Mouse (Mus musculus) mesoderm, embryonic 11.5 days (tissue): Measurements from ENCODE around the gene Prkd3.

Experiments
- DNase-seq: peaks from one replicate; pipeline ENCODE4 v3.0.0-alpha.2; 2012; ENCODE audit warnings: low read depth, low spot score

Gene Prkd3

DNA sequence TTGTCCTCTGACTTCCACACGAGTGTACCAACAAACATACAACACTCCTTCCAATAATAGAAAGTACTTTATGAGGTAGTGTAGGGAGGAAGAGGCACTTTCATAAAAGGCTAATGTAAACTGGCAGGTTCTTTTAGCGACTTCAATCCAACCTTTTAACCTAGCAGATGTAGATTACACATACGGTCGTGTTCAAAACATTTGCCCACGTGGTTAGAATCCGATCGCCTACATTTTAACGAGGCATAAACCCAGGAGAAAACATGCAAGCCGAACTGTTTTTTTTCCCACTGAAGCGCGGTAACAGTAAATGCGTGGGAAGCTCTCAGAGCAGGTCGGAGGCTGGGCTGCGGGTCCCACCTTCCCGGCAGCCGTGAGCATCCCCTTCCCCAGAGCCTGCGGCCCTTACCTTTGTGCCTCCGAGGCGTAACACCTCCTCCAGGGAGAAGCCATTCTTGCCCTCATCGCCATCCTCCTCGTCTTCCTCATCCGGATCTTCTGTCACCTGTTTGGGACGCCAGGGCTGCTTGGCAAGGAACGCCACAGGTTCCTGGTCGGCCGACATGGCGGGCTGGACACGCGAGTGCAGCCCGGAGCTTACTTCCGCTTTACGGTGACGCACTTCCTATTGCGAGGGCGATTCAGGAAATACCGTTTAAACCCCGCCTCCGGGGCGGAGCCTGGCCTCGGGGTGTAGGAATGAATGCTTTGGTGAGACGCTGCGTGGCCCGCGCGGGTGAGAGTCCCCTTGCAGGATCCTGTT lies 84.0 kb downstream of the Prkd3 start, which contains the start of the genes Cebpz and Ndufaf7:
Gene Cebpz, minus strand, starts transcription at position 601 of the 763 bp plus-strand sequence.
Gene Ndufaf7, plus strand, starts transcription at position 671 of the 763 bp plus-strand sequence.
- peak; percentile 99 for DNase-seq

DNA sequence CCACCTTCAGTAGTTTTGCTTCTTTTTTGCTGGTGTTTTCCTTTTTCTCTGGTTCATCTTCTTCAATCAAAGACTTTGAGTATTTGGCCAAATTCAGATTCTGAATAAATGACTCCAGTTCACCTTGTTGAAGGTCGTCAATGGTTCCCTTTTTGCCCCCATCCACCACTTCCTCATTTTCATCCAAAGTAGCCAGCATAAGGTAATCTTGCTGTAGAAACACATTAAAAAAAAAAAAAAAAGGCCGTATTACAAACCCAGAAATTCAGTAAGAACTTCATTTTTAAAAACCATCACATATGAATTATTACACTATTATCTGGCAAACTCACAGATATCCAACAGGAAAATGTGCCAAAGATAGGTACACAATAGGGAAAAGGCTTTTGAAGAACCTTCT lies 84.8 kb downstream of the Prkd3 start:
- DNase-seq: no peak

DNA sequence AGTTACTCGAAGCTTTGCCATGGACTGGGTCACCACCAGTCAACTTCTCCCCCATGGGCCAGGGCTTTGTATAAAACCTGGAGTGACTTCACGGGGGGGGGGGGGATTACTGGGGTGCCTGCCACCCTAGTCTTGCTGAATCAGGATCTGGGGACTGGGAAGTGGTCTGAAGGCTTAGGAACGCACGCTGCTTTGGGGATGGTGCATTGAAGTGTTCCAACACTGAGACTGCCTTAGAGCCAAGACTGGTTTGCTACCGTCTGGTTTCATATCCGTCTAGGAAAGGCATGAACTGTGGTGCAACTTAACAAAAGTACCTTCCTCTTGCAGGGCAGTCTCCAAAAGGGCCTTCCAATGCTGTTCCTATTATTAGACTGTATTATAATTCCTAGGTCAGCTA lies 102.9 kb downstream of the Prkd3 start:
- no peak for DNase-seq

DNA sequence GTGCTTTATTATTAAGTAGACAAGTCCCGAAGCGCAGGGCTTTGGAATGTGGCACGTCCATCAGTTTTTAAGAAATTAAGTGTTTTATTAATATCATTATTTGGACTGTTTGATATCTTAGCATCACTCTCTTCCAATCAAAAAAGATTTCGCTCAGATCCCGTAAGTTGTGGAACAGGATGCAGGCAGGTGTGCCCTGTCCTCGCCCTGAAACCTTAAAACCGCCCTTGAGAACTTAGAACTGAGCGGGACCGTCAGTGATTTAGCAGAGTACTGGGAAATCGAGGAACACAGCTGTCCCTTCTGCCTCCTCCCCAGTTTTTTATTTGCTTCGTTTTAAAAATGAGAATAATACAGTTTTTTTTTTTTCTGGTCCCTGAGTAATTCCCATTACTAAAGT lies 103.7 kb downstream of the Prkd3 start:
- DNase-seq: no peak

DNA sequence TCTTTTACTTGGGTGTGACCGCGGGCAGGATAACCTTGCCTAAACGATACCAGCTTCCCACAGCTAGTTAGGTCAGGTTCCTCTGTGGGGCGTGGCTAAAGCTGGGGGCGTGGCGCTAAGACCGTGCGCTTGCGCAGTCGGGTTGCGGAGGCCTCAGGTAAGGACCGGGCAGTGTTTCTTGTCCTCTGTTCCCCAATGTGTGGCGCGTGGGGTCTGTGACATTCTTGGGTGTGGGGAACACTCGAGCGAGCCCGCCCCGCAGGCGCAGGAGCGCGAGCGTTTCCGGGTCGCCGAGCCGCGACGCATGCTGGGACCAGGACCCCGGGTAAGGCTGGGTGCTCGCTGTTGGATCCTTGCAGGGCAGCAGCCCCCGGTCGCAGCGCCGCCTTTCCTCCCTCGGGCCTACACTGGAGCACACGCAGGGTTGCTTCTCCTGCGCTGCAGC lies 104.2 kb downstream of the Prkd3 start, which contains the start of gene Cebpzos:
Gene Cebpzos, plus strand, starts transcription at position 132 of the 445 bp plus-strand sequence.
- DNase-seq: peak; percentile 90

DNA sequence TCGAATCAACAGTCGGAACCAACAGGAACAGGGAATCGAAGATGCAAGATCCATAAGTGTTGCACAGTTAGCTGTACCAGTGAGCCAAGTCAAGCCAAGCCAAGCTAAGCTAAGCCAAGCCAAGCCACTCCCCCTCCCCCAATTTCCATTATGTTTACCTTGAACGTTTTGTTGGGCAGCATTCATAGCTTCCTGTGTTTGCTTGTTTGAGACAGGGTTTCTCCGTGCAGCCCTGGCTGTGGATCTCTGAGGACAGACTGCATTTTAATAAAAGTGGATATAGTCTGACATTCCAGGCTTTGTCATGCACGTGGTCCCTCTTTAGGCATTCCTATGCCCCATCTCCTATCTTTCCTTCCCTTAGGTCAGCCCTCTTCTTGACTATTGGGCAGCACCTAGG lies 104.8 kb downstream of the Prkd3 start:
- DNase-seq: no peak

DNA sequence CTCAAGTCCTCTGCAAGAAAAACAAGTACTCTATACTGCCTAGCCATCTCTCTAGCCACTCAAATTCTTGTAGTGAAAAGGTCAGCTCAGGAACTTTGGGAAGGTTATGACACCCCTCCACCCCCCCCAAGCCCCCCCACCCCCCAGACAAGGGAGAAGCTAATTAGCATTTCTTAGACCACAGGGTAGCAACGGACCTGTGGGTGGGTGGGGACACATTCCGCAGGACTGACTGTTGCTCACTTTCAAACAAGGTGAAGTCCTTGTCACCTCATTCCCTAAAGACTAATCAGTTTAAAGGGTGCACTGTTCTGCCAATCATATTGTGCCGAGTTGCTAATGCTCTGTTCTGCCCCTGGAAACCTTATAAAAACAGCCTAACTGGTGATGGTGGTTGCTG lies 106.7 kb downstream of the Prkd3 start:
- DNase-seq: no peak

DNA sequence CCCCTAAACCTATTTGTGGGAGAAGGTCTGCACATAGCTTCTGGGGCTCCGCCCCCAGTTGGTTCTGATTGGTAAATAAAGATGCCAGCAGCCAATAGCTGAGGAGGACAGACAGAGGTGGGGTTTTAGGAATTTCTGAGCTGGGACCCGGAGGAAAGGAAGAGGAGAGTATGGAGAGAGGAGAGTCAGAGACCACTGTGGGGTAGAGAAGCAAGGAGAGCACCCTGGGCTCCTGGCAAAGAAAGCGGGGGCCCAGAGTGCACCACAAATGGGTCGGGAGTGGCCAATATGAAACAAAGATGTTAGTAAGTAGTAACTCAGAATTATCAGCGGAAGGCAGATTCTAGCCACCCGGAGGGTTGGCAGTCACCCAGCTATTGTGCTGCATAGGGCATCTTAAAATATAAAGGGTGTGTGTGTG lies 107.7 kb downstream of the Prkd3 start:
- DNase-seq: no peak

DNA sequence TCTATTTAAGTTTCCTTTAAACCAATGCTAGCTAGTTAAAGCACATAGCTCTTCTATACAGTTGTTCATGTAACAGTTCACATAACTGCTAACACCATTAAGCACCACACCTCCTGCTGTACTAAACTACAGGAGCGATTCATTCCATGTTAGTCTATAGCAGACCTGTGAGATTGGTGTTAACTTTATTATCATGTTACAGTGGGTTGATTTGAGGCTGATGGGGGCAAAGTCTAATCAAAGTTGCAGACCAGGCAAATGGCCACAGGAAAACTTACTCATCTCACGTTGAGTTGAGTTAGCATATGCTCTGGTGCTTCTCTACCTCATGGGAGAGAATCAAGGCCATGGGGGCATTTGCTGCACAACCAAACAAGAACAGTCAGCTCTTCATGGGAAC lies 111.2 kb downstream of the Prkd3 start:
- DNase-seq: no peak

DNA sequence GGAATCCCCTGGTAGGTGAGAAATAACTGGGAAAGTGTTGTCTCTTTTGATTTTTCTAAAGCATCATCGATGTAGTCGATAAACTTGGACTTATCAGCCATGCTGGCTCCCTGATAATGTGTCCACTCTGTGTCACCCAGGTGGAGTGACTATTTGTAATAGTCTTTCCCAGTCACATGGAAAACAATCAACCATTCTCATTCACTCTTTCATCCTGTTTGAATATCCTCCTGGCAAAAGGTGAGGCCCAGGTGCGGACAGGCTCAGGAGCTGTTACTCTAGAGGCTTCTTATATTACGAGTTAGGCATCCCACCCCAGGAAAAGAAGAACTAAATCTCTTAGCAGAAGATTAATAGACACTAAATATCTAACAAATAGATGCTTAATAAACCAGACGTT lies 113.7 kb downstream of the Prkd3 start, which contains the start of gene Sult6b1:
Gene Sult6b1, minus strand, starts transcription at position 101 of the 400 bp plus-strand sequence.
- no peak for DNase-seq

DNA sequence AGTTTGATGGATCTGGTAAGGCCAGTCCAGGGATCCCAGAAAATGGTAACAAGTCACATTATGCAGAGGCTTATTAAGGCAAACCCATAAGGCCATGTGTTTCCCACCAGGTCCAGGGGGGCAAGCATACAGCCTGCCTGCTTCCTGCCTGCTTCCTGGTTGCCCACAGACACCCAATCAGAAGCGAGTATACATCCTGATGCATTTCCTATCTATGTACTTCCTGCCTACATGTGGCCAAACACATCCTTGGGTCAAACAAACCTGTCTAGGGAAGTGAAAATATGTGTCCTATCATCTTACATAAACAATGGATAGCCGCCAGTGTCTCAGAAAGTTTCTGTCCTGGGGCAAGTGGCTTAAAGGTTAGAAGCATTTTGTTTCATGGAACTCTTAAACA lies 117.5 kb downstream of the Prkd3 start:
- DNase-seq: no peak
